Mouse (Mus musculus) liver, adult 2 months (tissue): Measurements from ENCODE around the gene Pltp.

Experiments used
- CTCF ChIP-seq: fragments of 200-500 bp; IDR thresholded peaks from 2 replicates; pipeline ENCODE4 v1.5.1; 2011; ENCODE audit warnings: low read depth, low read length, control low read depth
- POLR2A ChIP-seq: fragments of 200-500 bp; IDR thresholded peaks from 2 replicates; pipeline ENCODE4 v1.6.1; 2011; ENCODE audit warnings: low read length, control low read depth; ENCODE audit not compliant: insufficient read depth; ENCODE audit errors: extremely low read depth

GRCm38 (mm10) chr2:164832032-164832747, 25.3 kb downstream of the Pltp start:
- TF ChIP-seq CTCF (no peak), POLR2A (no peak)
